Mouse (Mus musculus) left cerebral cortex, postnatal 4 days (tissue): Measurements from ENCODE around the gene Acot4. TPM values are rescaled to one million over a fixed set of nuclear protein-coding genes. Genes with fewer than 3 reads are reported as not detected.
"Not testable (repeated sequence)": the region's sequence is repeated elsewhere in the genome, so short reads cannot be mapped to it uniquely, and the experiment has no call there.

Experiments used
- DNase-seq: peaks from one replicate; pipeline ENCODE4 v3.0.0-alpha.2; 2022
- intact Hi-C: fragments of 180-260 bp; cut with DNase I; formaldehyde crosslinking; loops from one replicate; pipeline ENCODE4 v1.15.1; 2025
- total RNA-seq, 2 experiments: library from RNA; stranded (reverse); gene quantifications; 2 replicates each; pipeline ENCODE4 v1.2.3; 2021

Gene Acot4
- 1 to 10 TPM; 1.8 to 2.0 TPM for total RNA-seq

GRCm38 (mm10) chr12:84038241-84038640 lies at the start of gene Acot4:
Acot4 (plus strand) TSS chr12:84038379.
- intact Hi-C loops, DNase-seq: not testable (repeated sequence)

GRCm38 (mm10) chr12:83988483-83988882 lies 49.7 kb upstream of the Acot4 start:
- intact Hi-C loops = no loop called here
- DNase-seq = no peak

GRCm38 (mm10) chr12:83989378-83989777 lies 48.8 kb upstream of the Acot4 start:
- intact Hi-C loops = no loop called here
- DNase-seq = no peak

- intact Hi-C loops = no loop called here
- no peak for DNase-seq
Observed at GRCm38 (mm10) chr12:83997221-83997620, 41.0 kb upstream of the Acot4 start.

GRCm38 (mm10) chr12:83998341-83999107 lies 39.7 kb upstream of the Acot4 start:
- intact Hi-C loops = no loop called here
- DNase-seq = no peak

- peak; percentile 30 for DNase-seq
- intact Hi-C loops = not testable (repeated sequence)
Observed at GRCm38 (mm10) chr12:83999237-83999636, 38.9 kb upstream of the Acot4 start.

- intact Hi-C loops = no loop called here
- no peak for DNase-seq
Observed at GRCm38 (mm10) chr12:84000418-84000817, 37.8 kb upstream of the Acot4 start.

GRCm38 (mm10) chr12:84003866-84004265 lies 34.3 kb upstream of the Acot4 start:
- intact Hi-C loops = no loop called here
- no peak for DNase-seq

GRCm38 (mm10) chr12:84008251-84008650 lies 29.9 kb upstream of the Acot4 start:
- intact Hi-C loops = no loop called here

GRCm38 (mm10) chr12:84008729-84009128 lies 29.4 kb upstream of the Acot4 start:
- intact Hi-C loops = no loop called here
- no peak for DNase-seq

More at GRCm38 (mm10) chr12:84008251-84008650, 29.9 kb upstream of the Acot4 start:
- DNase-seq = no peak

- intact Hi-C loops = not testable (repeated sequence)
- peak; percentile 70 for DNase-seq
Observed at GRCm38 (mm10) chr12:84009171-84009965, 28.8 kb upstream of the Acot4 start, which contains the start of gene Acot1. Acot1 (plus strand) TSS chr12:84009490.

- DNase-seq = no peak
Observed at GRCm38 (mm10) chr12:84010201-84010600, 28.0 kb upstream of the Acot4 start.

GRCm38 (mm10) chr12:84011251-84012040 lies 26.7 kb upstream of the Acot4 start:
- intact Hi-C loops = no loop called here
- DNase-seq = peak; percentile 96

More at GRCm38 (mm10) chr12:84010201-84010600, 28.0 kb upstream of the Acot4 start:
- intact Hi-C loops = no loop called here

- intact Hi-C loops = no loop called here
- DNase-seq = peak; percentile 34
Observed at GRCm38 (mm10) chr12:84013130-84013529, 25.0 kb upstream of the Acot4 start.

- DNase-seq = no peak
- intact Hi-C loops = no loop called here
Observed at GRCm38 (mm10) chr12:84013701-84014100, 24.5 kb upstream of the Acot4 start.

GRCm38 (mm10) chr12:84020528-84020927 lies 17.7 kb upstream of the Acot4 start:
- intact Hi-C loops, DNase-seq: not testable (repeated sequence)

- intact Hi-C loops, DNase-seq: not testable (repeated sequence)
Observed at GRCm38 (mm10) chr12:84022266-84022665, 15.9 kb upstream of the Acot4 start.

- DNase-seq = no peak
- intact Hi-C loops = no loop called here
Observed at GRCm38 (mm10) chr12:84023052-84023745, 15.0 kb upstream of the Acot4 start.

GRCm38 (mm10) chr12:84025888-84026287 lies 12.3 kb upstream of the Acot4 start:
- intact Hi-C loops = no loop called here
- no peak for DNase-seq

GRCm38 (mm10) chr12:84028328-84028727 lies 9.9 kb upstream of the Acot4 start:
- intact Hi-C loops, DNase-seq: not testable (repeated sequence)
